Mouse (Mus musculus): ENCODE results near the gene Catsperz. TPM values are rescaled to one million over a fixed set of nuclear protein-coding genes. Genes with fewer than 3 reads are reported as not detected.
"Not testable (repeated sequence)": the region's sequence is repeated elsewhere in the genome, so short reads cannot be mapped to it uniquely, and the experiment has no call there.

The Catsperz gene
- total RNA-seq, 1 experiment = 14.9 TPM

- H3K4me3 ChIP-seq (ENCODE audit: insufficient read depth in 1 of 2, low read depth in 1 of 2, low read length in 2 of 2, poor library complexity in 1 of 2, severe bottlenecking in 1 of 2) = no peak overlapping the region
- H3K9ac ChIP-seq (ENCODE audit: insufficient read depth, low read depth, low read length, poor library complexity, severe bottlenecking) = no peak overlapping the region
- DNase-seq (ENCODE audit: low read depth, low spot score) = no peak
- H3K27ac ChIP-seq (ENCODE audit: insufficient read depth, low read depth, low read length, poor library complexity, severe bottlenecking) = no peak overlapping the region
- peaks cover 0 to 4% of the 10 kb centered on the region in 2 experiments; a peak in 2 of 4 replicates for H3K4me1 ChIP-seq (ENCODE audit: control insufficient read depth in 2 of 2, insufficient read depth in 2 of 2, low read length in 2 of 2, poor library complexity in 1 of 2)
- no peak for TF ChIP-seq HCFC1 (IDR thresholded peaks at IDR 0.05; ENCODE audit: borderline replicate concordance, insufficient read depth, low read length)
- TF ChIP-seq MAFK (IDR thresholded peaks at IDR 0.05; ENCODE audit: insufficient read depth, low read depth, low read length) = no peak
- no peak for TF ChIP-seq CHD2 (IDR thresholded peaks at IDR 0.05; ENCODE audit: low read depth, low read length)
- no peak for TF ChIP-seq ZC3H11A (IDR thresholded peaks at IDR 0.05; ENCODE audit: borderline replicate concordance, low read depth, low read length)
- TF ChIP-seq ZNF384 (IDR thresholded peaks at IDR 0.05; ENCODE audit: low read depth, low read length) = no peak
- in situ Hi-C loops (cut with MboI; ENCODE audit: low sequenced_read_pairs in 2 of 2, unreplicated experiment in 2 of 2) = no loop called here
- H3K9me3 ChIP-seq (ENCODE audit: control insufficient read depth, insufficient read depth, low read depth, low read length) = no peaks in the 10 kb centered on the region
- peaks cover 23% of the 10 kb centered on the region for H3K36me3 ChIP-seq (ENCODE audit: control insufficient read depth, insufficient read depth, low read length, poor library complexity, severe bottlenecking)
These were observed 12.8 kb downstream of the Catsperz start for GRCm38 (mm10) chr19:6912205-6912970.

GRCm38 (mm10) chr19:6911101-6912074, 13.8 kb downstream of the Catsperz start:
- no peak for DNase-seq (ENCODE audit: low read depth, low spot score)
- peak overlapping the region; percentile 40; the same call in 1 of the 2 replicates for H3K9ac ChIP-seq (ENCODE audit: insufficient read depth, low read depth, low read length, poor library complexity, severe bottlenecking)
- peak overlapping the region; percentile 2 to 21; a peak in 1 of 4 replicates for H3K4me3 ChIP-seq (ENCODE audit: insufficient read depth in 1 of 2, low read depth in 1 of 2, low read length in 2 of 2, poor library complexity in 1 of 2, severe bottlenecking in 1 of 2)
- in situ Hi-C loops (cut with MboI; ENCODE audit: low sequenced_read_pairs in 2 of 2, unreplicated experiment in 2 of 2) = no loop called here
- no peak overlapping the region; the same call in 1 of the 2 replicates for H3K27ac ChIP-seq (ENCODE audit: insufficient read depth, low read depth, low read length, poor library complexity, severe bottlenecking)
- peaks cover 32% of the 10 kb centered on the region for H3K36me3 ChIP-seq (ENCODE audit: control insufficient read depth, insufficient read depth, low read length, poor library complexity, severe bottlenecking)
- TF ChIP-seq HCFC1 (IDR thresholded peaks at IDR 0.05; ENCODE audit: borderline replicate concordance, insufficient read depth, low read length) = no peak
- no peak for TF ChIP-seq MAFK (IDR thresholded peaks at IDR 0.05; ENCODE audit: insufficient read depth, low read depth, low read length)
- no peak for TF ChIP-seq CHD2 (IDR thresholded peaks at IDR 0.05; ENCODE audit: low read depth, low read length)
- no peak for TF ChIP-seq ZNF384 (IDR thresholded peaks at IDR 0.05; ENCODE audit: low read depth, low read length)
- TF ChIP-seq ZC3H11A (IDR thresholded peaks at IDR 0.05; ENCODE audit: borderline replicate concordance, low read depth, low read length) = no peak
- H3K4me1 ChIP-seq (ENCODE audit: control insufficient read depth in 2 of 2, insufficient read depth in 2 of 2, low read length in 2 of 2, poor library complexity in 1 of 2) = peaks cover 0 to 4% of the 10 kb centered on the region in 2 experiments; a peak in 2 of 4 replicates
- H3K9me3 ChIP-seq (ENCODE audit: control insufficient read depth, insufficient read depth, low read depth, low read length) = no peaks in the 10 kb centered on the region

- DNase-seq (ENCODE audit: low read depth, low spot score); in situ Hi-C loops (cut with MboI; ENCODE audit: low sequenced_read_pairs in 2 of 2, unreplicated experiment in 2 of 2); H3K9me3 ChIP-seq (ENCODE audit: control insufficient read depth, insufficient read depth, low read depth, low read length); H3K4me1 ChIP-seq (ENCODE audit: control insufficient read depth in 2 of 2, insufficient read depth in 2 of 2, low read length in 2 of 2, poor library complexity in 1 of 2): not testable (repeated sequence)
- Histone ChIP-seq H3K9ac (ENCODE audit: insufficient read depth, low read depth, low read length, poor library complexity, severe bottlenecking) (peak overlapping the region; percentile 84), H3K27ac (ENCODE audit: insufficient read depth, low read depth, low read length, poor library complexity, severe bottlenecking) (peak overlapping the region; percentile 93), H3K4me3 (ENCODE audit: insufficient read depth in 1 of 2, low read depth in 1 of 2, low read length in 2 of 2, poor library complexity in 1 of 2, severe bottlenecking in 1 of 2) (peak overlapping the region; percentile 76 to 93), H3K36me3 (ENCODE audit: control insufficient read depth, insufficient read depth, low read length, poor library complexity, severe bottlenecking) (peaks cover 39% of the 10 kb centered on the region)
These were observed 14.9 kb downstream of the Catsperz start for GRCm38 (mm10) chr19:6910306-6910705.

GRCm38 (mm10) chr19:6909507-6910289, 15.5 kb downstream of the Catsperz start, which contains the start of the genes Trmt112 and Prdx5:
Gene Trmt112, plus strand, starts transcription at chr19:6909698.
Gene Prdx5, minus strand, starts transcription at chr19:6910106.
- no peaks in the 10 kb centered on the region for H3K9me3 ChIP-seq (ENCODE audit: control insufficient read depth, insufficient read depth, low read depth, low read length)
- peak within 1 kb of the TSS; percentile 85 for H3K9ac ChIP-seq (ENCODE audit: insufficient read depth, low read depth, low read length, poor library complexity, severe bottlenecking)
- TF ChIP-seq MAFK (IDR thresholded peaks at IDR 0.05; ENCODE audit: insufficient read depth, low read depth, low read length) = no peak
- TF ChIP-seq HCFC1 (IDR thresholded peaks at IDR 0.05; ENCODE audit: borderline replicate concordance, insufficient read depth, low read length) = peak; percentile 80
- peak; percentile 77 for DNase-seq (ENCODE audit: low read depth, low spot score)
- H3K36me3 ChIP-seq (ENCODE audit: control insufficient read depth, insufficient read depth, low read length, poor library complexity, severe bottlenecking) = peaks cover 39% of the 10 kb centered on the region
- in situ Hi-C loops (cut with MboI; ENCODE audit: low sequenced_read_pairs in 2 of 2, unreplicated experiment in 2 of 2) = no loop called here
- peaks cover 0 to 4% of the 10 kb centered on the region in 2 experiments; a peak in 2 of 4 replicates for H3K4me1 ChIP-seq (ENCODE audit: control insufficient read depth in 2 of 2, insufficient read depth in 2 of 2, low read length in 2 of 2, poor library complexity in 1 of 2)
- H3K27ac ChIP-seq (ENCODE audit: insufficient read depth, low read depth, low read length, poor library complexity, severe bottlenecking) = peak within 1 kb of the TSS; percentile 93
- peak within 1 kb of the TSS; percentile 76 to 93 for H3K4me3 ChIP-seq (ENCODE audit: insufficient read depth in 1 of 2, low read depth in 1 of 2, low read length in 2 of 2, poor library complexity in 1 of 2, severe bottlenecking in 1 of 2)

Measured in ES-E14 (cell line).